Mouse (Mus musculus) heart, postnatal 4 days (tissue): ENCODE results near the gene E130308A19Rik. TPM values are rescaled to one million over a fixed set of nuclear protein-coding genes. Genes with fewer than 3 reads are reported as not detected.

ENCODE experiments used
- DNase-seq: peaks from one replicate; pipeline ENCODE4 v3.0.0; 2021
- total RNA-seq, 2 experiments: library from RNA; stranded (reverse); gene quantifications; 2 replicates each; pipeline ENCODE4 v1.2.3; 2021

E130308A19Rik gene
- total RNA-seq, 2 experiments from 2014 or later, result 18.3 to 19.2 TPM

- no peak for DNase-seq
Measured at GRCm38 (mm10) chr4:59684306-59684705, 58.3 kb downstream of the E130308A19Rik start.

DNA sequence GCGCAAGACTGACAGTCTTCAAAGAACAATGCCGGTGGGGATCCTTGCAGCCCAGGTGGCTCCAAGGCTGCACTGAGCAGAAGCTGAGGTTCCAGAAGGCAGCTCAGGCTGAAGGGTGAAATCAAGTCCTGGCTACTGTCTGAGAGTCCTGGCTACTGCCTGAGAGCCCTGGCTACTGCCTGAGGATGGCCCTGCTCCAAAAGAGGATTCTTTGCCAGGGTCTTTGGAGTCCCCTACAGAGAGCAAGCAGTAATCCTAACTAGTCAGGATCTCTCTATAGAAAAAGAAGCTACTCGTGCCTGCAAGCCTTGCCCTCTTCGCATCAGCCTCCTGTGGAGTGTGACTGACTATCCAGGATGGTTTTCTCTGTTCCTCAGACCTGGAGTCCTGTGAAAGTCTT is 60.7 kb downstream of the E130308A19Rik start:
- DNase-seq, result no peak

DNA sequence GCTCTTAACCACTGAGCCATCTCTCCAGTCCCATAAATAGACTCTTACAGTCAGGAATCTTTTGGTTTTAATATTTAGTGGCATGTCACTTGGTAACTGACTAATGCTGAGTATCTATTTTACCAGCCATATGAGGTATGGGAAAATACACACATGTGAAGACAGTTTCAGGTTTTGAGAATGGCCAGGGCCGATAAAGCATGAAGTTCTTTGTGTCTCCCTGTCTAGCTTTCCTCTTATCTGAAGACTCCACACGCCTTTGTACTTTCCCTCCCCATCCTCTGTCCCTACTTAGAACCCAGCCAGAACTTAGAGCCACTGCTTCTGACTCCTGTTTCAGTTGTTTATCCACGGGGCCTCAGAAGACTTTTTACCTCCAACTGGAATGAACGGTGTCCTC is 63.0 kb downstream of the E130308A19Rik start:
- DNase-seq, result no peak

- no peak for DNase-seq
Measured at GRCm38 (mm10) chr4:59690145-59690544, 64.1 kb downstream of the E130308A19Rik start.

GRCm38 (mm10) chr4:59696846-59697245 is 70.8 kb downstream of the E130308A19Rik start:
- no peak for DNase-seq

DNA sequence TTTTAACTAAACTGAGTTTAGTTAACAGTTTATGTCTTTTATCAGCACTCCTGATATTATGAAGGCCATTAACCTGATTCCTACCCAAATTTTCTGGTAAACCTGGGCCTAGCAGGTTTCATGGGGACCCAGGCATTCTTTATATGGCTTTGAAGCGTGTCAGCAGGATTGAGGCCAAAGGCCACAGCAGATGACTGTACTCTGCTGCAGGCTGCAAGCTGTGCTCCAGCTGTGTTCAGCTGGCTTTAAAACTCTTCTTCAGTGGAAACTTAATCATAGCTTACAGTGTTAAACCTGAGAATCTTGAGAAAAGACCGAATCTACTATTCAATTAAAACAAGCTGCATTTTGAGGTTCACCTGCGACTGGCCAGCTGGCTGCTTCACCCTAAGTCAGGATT is 71.9 kb downstream of the E130308A19Rik start:
- no peak for DNase-seq

GRCm38 (mm10) chr4:59699014-59699792 is 73.2 kb downstream of the E130308A19Rik start:
- no peak for DNase-seq

DNA sequence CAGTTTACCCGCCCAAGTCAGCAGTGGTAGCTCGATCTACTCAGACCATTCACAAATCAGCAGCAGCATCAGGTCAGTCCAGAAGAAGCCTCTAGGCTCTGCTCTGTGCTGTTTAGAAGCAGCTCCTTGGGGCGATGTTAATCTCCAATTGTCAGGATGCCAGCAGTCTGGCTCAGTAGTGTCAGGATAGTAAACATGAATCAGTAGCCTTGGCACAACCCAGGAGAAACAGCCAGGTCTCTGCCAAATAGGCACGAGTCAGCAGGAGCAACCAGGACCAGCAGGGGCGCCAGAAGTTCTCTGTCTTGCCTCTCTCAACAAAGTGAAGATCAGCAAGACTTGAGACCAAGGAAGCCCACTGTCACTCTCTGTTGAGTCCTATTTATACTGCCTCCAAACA is 83.3 kb downstream of the E130308A19Rik start:
- no peak for DNase-seq

DNA sequence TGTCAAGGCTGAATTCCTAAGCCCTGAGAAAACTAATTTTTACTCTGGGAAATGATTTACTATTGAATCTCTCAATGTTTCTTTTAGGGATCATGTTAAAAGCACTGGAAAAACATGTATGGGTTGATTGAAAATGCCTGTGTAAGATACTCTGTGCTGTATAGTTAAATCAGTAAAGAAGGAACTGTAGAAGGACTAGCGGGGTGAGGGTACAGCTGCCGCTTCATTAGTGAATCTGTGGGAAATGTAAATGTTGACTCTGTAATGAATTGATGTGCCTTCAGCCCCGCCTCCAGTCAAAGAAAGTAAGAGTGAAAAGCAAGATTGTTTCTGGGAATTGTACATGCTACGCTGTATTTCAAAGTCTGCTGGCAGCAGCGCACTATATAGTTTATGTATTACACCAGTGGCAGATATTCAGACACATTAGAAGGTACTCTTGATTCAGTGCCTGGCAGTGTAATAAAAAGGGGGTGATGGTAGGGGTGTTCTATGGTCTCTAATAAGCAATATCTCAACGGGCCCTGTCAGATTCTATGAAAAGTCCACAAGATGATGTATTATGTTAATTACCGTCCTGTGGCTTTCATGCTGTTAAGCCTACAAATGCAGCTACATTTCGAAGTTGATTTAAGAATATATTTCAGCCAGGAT is 84.9 kb downstream of the E130308A19Rik start:
- DNase-seq, result no peak

- no peak for DNase-seq
Measured at GRCm38 (mm10) chr4:59712451-59712850, 86.4 kb downstream of the E130308A19Rik start.

GRCm38 (mm10) chr4:59712955-59713354 is 86.9 kb downstream of the E130308A19Rik start:
- no peak for DNase-seq

DNA sequence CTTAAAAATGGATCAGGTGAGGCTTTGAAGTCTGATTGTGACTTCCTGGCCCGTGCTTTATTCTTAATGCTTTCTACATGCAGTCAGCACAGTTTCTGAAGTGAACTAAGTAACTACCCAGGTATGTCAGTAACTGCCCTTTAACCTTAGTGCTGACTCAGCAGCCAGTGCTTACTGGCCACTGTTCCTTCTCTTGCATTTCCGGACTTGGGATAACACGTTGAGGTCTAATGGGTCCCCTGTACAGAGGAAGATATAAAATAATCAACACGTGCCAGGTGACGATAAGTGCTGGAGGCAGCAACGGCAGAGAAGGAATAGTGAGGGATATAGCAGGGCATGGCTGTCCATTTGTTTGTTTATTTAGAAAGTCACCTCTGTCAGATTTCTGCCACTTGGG is 88.5 kb downstream of the E130308A19Rik start:
- no peak for DNase-seq

DNA sequence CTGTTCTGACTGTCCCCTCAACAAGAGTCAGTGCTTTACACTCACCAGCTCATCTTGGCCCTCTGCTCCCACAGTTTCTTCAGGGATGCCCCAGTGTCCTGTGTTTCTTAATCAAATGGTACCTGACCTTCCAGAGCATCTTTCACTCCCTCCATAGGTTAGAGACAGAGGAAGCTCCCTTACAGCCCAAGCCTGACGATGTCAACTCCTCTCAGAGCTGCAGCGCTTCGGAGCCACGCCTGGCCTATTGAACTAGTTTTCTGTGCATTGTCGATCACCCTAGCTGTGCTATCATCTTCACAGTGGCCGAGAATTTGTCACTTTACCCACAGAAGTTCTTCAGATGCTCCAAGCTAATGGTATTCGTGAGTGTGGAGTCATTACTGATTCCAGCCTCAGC is 88.9 kb downstream of the E130308A19Rik start:
- no peak for DNase-seq

GRCm38 (mm10) chr4:59715531-59715930 is 89.5 kb downstream of the E130308A19Rik start:
- DNase-seq, result no peak

GRCm38 (mm10) chr4:59717349-59717748 is 91.3 kb downstream of the E130308A19Rik start:
- DNase-seq, result no peak

GRCm38 (mm10) chr4:59718542-59718941 is 92.5 kb downstream of the E130308A19Rik start:
- DNase-seq, result no peak

- DNase-seq, result no peak
Measured at GRCm38 (mm10) chr4:59719481-59720355, 93.7 kb downstream of the E130308A19Rik start.

DNA sequence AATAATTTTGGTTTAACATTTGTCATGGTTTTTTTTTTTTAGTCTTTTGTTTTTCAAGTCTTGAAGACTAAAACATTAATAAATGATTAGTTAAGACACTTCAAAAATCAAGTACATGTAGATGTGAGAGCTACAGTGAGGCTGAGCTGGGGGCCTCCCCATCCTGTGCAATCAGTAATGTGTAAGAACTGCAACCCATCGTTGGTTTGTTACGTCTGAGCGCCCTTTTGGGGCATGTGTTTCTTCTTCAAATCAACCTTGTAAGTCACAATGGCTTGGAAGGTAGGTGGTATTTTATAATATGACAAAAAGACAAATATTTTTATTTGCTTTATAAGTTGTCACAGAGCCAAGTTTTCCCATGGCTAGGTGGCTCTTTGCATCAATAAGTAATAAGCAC is 95.8 kb downstream of the E130308A19Rik start:
- DNase-seq, result no peak

DNA sequence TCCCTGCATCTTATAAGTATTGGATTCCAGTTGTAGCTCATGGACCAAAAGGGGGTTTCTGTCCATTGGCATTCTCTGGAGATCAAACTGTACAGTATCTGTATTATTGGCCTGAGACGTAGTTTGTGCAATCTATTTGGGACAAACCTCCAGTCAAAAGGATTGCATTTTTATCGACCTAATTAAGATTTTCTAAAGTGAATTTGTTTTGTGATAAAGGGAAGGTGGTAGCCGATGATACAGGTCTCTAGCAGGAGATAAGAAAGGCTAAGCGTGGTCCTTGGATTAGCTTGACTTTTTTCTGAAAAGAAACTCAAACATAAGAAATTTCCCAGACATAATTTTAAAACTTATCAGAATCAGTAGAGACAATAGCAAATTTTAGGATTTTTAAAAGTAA is 99.6 kb downstream of the E130308A19Rik start:
- DNase-seq, result no peak

- no peak for DNase-seq
Measured at GRCm38 (mm10) chr4:59726501-59726900, 100.5 kb downstream of the E130308A19Rik start.

DNA sequence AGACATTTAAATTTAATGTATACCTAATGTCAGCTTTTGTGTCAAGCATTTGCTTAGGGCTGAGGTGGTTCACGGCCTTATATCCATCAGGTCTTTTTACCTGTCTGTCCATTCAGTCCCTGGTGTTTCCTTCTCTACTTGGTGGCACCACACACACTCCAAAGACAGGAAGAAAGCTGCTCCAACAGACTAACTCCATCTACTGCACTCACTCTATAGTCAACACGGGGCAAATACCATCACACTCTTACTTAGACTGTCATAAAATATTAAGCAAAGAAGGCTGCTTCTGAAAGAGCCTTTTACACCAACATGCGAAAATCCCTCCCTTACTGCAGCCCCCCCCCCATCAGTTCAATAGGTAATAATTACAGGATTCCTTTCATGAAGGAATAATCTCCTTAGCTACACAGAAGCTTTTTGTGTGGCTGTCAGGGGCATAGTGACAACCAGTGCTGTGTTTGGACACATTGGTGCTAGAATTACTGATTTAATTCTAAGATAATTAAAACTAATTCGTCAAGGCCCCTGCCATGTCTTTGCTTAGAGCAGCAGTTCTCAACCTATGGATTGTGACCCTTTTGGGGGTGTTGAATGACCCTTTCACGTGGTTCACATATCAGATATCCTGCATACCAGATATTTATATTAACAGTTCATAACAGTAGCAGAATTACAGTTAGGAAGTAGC is 101.3 kb downstream of the E130308A19Rik start:
- DNase-seq, result no peak

DNA sequence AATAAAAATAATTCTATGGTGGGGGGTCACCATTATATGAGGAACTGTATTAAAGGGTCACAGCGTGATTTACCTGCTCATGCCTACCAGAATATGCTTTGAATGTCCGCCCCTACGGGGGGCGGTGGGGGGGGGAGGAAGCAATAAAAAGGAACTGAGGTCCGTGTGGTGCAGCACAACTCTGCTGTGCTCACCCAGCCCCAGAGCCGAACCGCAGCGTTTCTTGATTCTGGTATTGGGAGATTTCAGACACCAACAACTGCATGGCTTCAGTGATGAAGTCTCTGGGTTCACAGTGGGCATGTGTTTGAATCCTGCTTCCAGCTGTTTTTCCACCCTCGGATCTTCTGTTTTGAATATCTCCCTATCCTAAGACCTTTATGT is 101.9 kb downstream of the E130308A19Rik start:
- DNase-seq, result no peak

GRCm38 (mm10) chr4:59728839-59729238 is 102.8 kb downstream of the E130308A19Rik start:
- DNase-seq, result no peak
